Mouse (Mus musculus) macrophage (primary cell): Measurements from ENCODE around the gene Atp5d. TPM values are rescaled to one million over a fixed set of nuclear protein-coding genes. Genes with fewer than 3 reads are reported as not detected.

ENCODE experiments used
- H3K27ac ChIP-seq: fragments of 350-480 bp; formaldehyde crosslinking; 2 replicates; pipeline ENCODE4 v1.9.0; 2021
- H3K36me3 ChIP-seq: fragments of 350-480 bp; formaldehyde crosslinking; 2 replicates; pipeline ENCODE4 v1.9.0; 2021; ENCODE audit errors: inconsistent target
- H3K4me3 ChIP-seq: fragments of 350-480 bp; formaldehyde crosslinking; 2 replicates; pipeline ENCODE4 v1.9.0; 2021; ENCODE audit errors: inconsistent target
- H3K79me2 ChIP-seq: fragments of 350-480 bp; formaldehyde crosslinking; 2 replicates; pipeline ENCODE4 v1.9.0; 2021; ENCODE audit errors: inconsistent target
- WGBS: methylation state at CpG from one replicate; pipeline ENCODE4 v1.1.7; 2026; ENCODE audit warnings: inconsistent platforms; ENCODE audit not compliant: missing documents; 5-methylcytosine and 5-hydroxymethylcytosine counted together
- polyA plus RNA-seq: library from polyadenylated mRNA; stranded (reverse); fragments of 250-400 nt; gene quantifications from 3 replicates; pipeline ENCODE4 v1.2.4, GENCODE M21; 2018; ENCODE audit warnings: inconsistent platforms
- total RNA-seq, 78 experiments: library from RNA; depleted of rRNA; stranded (reverse); fragments of 250-400 nt; gene quantifications; 1 replicate in 9 of 78; 2 replicates in 24 of 78; 3 replicates in 43 of 78; 4 replicates in 2 of 78; pipeline ENCODE4 v1.2.4; 2018; ENCODE audit warnings: inconsistent platforms in 56 of 78

Atp5d gene
- total RNA-seq (2018; cell fraction: chromatin; rRNA removed): 10 to 100 TPM in 16 of 26 experiments, 1 to 10 TPM in 10; 3.8 to 43.6 (median 11.7) TPM
- 100 to 1,000 TPM; 148 to 224 (median 185) TPM for total RNA-seq (2018; cell fraction: cytosol; rRNA removed)
- 10 to 100 TPM; 18.0 to 57.5 (median 33.5) TPM for total RNA-seq (2018; cell fraction: nucleus; rRNA removed)
- polyA plus RNA-seq: 68.4 to 213 TPM (median 169 TPM) in 3 replicates

DNA sequence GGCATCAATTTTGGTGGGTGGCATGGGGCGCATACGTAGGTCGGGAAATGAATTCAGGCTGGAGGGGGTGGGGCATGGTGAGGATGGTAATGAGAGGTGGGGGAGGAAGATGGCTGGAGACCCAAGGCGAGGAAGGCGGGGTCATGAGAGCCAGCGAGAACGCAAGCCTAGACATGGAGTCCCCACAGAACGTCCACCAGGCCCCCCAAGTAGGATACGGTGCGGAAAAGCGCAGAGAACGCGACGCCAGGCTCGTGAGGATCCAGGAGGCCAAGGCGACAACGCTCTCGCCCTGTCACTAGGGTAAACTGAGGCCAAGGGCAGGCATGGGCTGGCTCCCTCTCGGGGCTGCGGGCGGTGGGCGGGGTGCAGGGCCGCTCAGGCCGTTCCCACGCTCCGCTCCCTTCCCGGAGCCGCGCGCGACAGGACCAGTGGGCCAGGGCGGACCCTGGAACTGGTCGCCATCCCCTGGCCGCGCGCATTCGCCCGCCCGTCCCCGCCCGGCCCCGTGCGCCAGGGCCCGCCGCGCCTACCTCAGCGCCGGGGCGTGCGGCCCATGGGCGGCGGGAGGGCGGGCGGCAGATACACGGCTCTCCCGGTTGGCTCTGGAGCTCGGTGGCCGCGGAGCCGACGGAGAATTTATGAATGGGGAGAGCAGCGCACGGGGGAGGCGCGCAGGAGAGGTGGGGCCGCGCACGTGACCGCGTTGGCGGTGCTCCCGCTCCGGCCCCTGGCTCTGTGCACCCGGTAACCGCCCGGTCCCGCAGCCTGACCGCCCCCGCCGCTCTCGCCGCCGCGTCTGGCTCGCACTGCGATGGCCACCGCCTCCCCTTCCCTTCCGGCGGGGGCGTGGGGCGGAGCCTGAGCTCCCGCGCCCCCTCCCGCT, at the start of gene Atp5d:
TSS of gene Atp5d (plus strand) at position 80 of the 886 bp plus-strand sequence.
- H3K79me2 ChIP-seq: peaks cover 15% of the 10 kb centered on the region
- no peak within 1 kb of the TSS; the same call in 1 of the 2 replicates for H3K4me3 ChIP-seq
- no peaks in the 10 kb centered on the region; the same call in 1 of the 2 replicates for H3K36me3 ChIP-seq
- H3K27ac ChIP-seq: no peak within 1 kb of the TSS
- 2% methylated on average over 79 of the region's 94 CpGs for WGBS

DNA sequence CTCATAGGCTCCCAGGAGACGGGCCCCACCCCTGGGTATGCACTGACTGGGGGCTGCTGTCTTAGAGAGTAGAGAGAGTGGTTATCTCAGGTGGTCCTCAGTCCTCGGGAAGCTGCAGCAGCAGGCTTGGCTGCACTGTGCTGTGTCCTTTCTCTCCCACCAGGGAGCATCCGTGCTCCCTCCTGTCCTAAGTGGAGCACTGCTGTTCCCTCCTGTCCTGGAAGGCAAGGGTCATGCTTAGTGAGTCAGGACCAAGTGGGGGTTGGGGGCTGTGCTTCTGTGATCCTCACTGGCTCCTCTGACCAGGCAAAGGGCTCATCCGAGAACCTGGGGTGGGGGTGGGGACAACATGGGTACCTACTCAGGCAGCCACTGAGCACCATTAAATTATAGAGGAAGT, 49.3 kb upstream of the Atp5d start:
- 89% methylated on average over 4 of the region's 4 CpGs for WGBS
- Histone ChIP-seq H3K27ac (no peak overlapping the region), H3K4me3 (no peak overlapping the region), H3K36me3 (peaks cover 23% of the 10 kb centered on the region), H3K79me2 (peaks cover 99% of the 10 kb centered on the region)

DNA sequence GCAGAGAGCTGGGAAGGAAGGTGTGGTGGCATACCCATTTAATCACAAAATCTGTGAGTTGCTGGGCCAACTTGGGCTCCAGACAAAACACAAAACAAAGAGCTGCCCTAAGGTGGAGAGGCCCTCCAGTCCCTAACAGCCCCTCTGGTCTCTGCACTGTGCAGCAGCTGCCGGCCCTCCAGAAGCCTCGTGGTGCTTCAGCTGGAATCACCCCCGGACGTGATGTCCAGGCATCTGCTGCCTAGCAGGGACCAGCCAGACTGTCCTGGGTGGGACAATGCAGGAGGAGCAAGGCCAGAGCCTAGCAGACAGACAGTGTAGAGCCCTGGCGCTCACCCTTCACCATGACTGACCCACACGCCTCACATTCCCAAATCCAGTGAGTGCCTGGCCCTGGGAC, 46.9 kb upstream of the Atp5d start:
- Histone ChIP-seq H3K27ac (no peak overlapping the region), H3K79me2 (peaks cover 100% of the 10 kb centered on the region), H3K4me3 (no peak overlapping the region), H3K36me3 (peaks cover 9% of the 10 kb centered on the region; the same call in 1 of the 2 replicates)
- 92% methylated on average over 6 of the region's 6 CpGs for WGBS

DNA sequence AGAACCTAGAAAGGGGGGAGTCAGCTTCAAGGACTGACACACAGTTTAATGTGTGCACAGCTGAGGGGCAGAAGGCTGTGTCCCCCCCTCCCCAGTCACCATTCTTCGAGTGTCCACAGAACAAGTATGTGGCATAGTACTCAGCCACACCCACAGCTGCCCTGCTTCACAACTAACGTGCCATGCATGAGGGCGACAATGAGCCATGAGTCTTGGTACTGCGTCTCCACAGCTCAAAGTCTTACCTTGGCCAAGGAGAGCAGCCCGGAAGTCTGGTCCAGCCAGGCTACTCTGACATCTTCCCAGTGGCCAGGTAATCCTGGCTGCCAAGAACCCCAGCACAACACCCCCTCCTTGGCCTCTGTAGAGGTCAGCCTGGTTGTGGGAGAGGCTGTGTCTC, 45.7 kb upstream of the Atp5d start:
- Histone ChIP-seq H3K27ac (no peak overlapping the region), H3K36me3 (peaks cover 9% of the 10 kb centered on the region; the same call in 1 of the 2 replicates), H3K79me2 (peaks cover 100% of the 10 kb centered on the region), H3K4me3 (no peak overlapping the region)
- 87% methylated on average over 5 of the region's 5 CpGs for WGBS

DNA sequence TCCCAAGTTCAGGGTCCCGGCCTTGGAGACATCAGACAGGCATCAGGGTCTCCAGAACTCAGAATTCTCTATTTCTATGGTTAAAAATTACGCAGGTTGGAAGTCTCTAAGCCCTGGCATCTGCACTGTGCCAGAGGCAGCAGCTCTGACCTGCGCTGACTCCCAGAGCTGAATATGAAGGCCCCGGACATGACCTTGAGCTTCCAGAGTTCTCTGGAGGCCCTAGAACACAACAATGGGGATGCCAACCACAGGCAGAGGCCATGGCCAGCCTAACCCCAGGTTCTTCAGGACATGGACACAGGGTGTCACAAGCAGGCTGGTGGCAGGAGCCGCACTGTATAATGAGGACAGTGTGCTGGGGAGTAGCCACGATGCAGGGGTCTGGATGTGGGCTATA, 44.3 kb upstream of the Atp5d start:
- Histone ChIP-seq H3K36me3 (peaks cover 9% of the 10 kb centered on the region; the same call in 1 of the 2 replicates), H3K4me3 (no peak overlapping the region), H3K27ac (no peak overlapping the region), H3K79me2 (peaks cover 100% of the 10 kb centered on the region)
- WGBS: 91% methylated on average over 6 of the region's 6 CpGs

DNA sequence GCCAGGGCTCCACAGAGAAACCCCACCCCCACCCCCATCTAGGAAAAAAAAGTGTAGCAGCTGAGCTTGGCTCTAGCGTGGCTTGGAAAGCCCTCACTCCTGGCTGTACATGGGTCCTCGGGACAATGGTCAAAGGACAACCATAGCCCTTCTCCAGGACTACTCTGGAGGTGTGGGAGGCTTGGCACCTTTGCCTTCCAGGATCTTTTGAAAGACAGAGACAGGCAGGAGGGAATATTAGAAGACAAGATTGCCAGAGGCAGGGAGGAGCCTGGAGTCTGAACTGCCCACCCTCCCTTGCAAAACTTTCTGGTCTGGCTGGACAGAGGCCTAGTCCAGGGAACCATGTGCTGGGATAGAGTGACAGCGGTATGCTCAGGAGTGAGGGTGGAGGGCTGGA, 43.7 kb upstream of the Atp5d start:
- WGBS: 89% methylated on average over 3 of the region's 3 CpGs
- Histone ChIP-seq H3K36me3 (peaks cover 9% of the 10 kb centered on the region; the same call in 1 of the 2 replicates), H3K4me3 (no peak overlapping the region), H3K27ac (no peak overlapping the region), H3K79me2 (peaks cover 100% of the 10 kb centered on the region)

DNA sequence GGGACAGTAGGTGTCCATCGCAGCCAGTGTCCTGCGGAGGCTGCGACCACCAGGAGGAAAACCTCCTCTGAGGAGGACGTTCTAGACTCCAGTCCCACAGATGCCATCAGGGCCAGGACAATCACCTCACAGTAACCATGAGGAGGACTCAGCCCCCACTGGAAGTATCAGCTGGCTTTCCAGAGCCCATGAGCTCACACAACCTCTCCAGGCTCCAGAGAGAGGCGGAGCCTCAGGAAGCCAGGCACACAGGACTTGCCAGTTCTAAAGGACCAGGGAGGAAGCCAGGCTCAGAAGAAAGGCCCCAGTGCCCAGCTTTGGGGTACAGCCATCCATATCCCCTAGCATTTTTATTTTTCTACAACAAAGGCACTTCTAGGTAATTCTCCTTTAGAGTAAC, 42.9 kb upstream of the Atp5d start:
- Histone ChIP-seq H3K4me3 (no peak overlapping the region), H3K36me3 (peaks cover 9% of the 10 kb centered on the region; the same call in 1 of the 2 replicates), H3K27ac (no peak overlapping the region), H3K79me2 (peaks cover 100% of the 10 kb centered on the region)
- WGBS: 95% methylated on average over 5 of the region's 5 CpGs

DNA sequence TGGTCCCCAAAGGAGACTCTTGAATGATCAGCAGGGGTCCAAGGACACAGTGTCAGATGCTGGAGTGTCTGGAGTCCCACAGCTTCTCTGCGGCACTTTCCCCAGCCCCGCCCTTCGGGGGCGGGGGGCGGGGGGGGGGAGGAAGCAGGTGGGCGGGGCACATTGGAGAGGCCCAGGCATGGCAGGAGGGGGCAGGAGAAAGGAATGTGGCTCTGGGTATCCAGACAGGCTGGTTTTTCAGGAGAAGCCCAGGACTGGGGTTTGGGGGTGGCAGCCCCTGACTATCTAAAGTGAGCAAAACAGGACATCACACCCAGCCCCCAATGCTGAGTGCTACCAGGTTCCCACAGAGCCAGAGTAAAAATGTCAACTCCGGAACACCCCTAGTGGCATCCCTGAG, 41.2 kb upstream of the Atp5d start:
- H3K36me3 ChIP-seq: no peaks in the 10 kb centered on the region; the same call in 1 of the 2 replicates
- peaks cover 100% of the 10 kb centered on the region for H3K79me2 ChIP-seq
- no peak overlapping the region for H3K4me3 ChIP-seq
- H3K27ac ChIP-seq: no peak overlapping the region
- WGBS: 26% methylated on average over 5 of the region's 7 CpGs

DNA sequence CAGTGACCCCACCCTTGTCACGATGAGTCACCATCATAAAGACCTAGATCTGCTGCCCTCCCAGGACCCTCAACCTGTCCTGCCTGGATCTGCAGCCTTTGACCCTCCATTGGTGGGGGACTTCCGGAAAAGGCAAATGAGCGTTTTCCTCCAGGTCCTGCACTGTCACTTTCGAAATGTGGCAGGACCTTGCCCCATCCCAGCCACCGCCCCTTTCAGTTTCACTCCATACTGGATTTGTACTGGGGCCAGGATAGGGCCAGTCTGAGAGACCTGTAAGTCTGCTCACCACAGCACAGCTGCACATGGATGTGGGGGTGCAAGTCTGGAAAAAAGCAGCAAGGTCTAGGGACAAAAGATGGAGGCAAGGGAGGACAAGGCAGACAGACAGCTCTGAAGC, 39.8 kb upstream of the Atp5d start:
- WGBS: 48% methylated on average over 5 of the region's 5 CpGs
- no peak overlapping the region for H3K4me3 ChIP-seq

DNA sequence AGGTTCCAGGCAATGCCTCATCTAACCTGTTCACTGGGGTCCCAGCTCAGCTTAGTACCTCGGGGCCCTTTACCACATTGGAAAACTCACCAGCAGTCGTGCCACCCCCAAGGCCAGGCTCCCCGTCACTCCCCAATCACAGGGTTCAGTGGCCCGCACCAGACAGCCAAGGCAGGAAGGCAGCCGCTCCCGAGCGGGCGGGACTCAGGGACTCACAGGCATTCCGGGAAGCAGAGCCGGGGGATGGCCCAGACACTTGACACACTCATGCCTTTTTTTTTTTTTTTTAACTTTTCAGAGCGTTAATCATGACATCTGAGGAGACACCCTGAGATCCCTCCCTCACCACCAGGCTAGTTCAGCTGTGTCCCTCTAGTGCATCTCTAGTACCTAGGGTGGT, 37.5 kb upstream of the Atp5d start:
- Histone ChIP-seq H3K4me3 (no peak overlapping the region), H3K36me3 (no peaks in the 10 kb centered on the region), H3K27ac (no peak overlapping the region), H3K79me2 (peaks cover 63% of the 10 kb centered on the region)
- WGBS: 66% methylated on average over 6 of the region's 11 CpGs

More for the DNA sequence above, 39.8 kb upstream of the Atp5d start:
- H3K79me2 ChIP-seq: peaks cover 87% of the 10 kb centered on the region
- no peaks in the 10 kb centered on the region; the same call in 1 of the 2 replicates for H3K36me3 ChIP-seq
- no peak overlapping the region for H3K27ac ChIP-seq

DNA sequence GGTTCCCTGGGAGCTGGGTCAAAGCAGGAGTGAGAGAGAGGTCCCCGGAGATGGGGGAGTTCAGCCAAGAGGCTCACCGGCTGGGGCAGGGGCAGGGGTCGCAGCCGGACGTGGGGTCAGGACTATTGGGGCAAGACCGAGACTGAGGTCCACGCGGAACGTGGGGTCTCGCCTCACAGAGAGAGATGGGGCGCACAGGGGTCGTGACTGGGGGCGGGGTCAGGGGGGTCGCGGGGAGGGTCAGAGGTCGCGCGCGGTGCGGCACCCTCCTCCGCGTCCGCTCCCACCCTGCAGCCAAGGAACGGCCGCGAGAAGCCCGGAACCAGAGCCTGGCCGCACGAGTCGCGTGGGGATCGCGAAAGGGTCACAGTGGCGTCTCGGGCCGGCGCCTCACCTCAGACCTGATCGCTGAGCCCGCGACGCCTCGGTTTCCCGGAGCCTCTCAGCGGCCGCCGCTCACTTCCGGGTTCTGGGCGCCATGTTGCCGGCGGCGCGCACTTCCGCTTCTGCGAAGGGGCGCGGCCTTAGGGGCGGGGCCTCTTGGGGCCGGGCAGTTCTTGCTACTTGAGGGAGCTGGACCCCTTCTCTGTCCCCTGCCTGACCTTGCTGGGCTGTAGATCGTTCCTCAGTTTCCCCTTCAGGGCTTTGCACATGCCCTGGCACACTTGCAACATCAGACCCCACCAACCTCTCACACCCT, 36.1 kb upstream of the Atp5d start:
- peak overlapping the region; percentile 49 for H3K27ac ChIP-seq
- WGBS: under 1% methylated on average over 57 of the region's 59 CpGs
- H3K36me3 ChIP-seq: no peaks in the 10 kb centered on the region
- peaks cover 50% of the 10 kb centered on the region for H3K79me2 ChIP-seq
- peak overlapping the region; percentile 71 for H3K4me3 ChIP-seq

DNA sequence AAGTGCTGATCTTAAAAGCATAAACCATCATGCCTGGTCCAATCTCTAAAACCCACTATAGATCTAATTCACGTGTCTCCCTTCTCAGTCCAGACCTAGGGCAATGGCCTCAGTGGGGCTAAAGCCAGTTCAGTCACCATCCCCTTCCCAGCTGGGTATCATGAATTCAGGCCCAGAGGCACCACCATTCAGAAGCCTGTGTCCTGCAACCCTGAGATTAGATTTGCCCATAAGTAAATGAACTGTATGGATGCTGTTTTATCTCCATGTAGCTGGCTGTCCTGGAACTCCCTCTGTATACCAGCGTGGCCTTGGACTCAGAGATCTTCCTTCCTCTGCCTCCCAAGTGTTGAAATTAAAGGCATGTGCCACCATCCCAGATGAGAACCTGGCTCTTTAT, 35.4 kb upstream of the Atp5d start:
- Histone ChIP-seq H3K4me3 (no peak overlapping the region), H3K36me3 (no peaks in the 10 kb centered on the region), H3K27ac (no peak overlapping the region), H3K79me2 (peaks cover 43% of the 10 kb centered on the region)
- WGBS: 88% methylated on average over 2 of the region's 2 CpGs

DNA sequence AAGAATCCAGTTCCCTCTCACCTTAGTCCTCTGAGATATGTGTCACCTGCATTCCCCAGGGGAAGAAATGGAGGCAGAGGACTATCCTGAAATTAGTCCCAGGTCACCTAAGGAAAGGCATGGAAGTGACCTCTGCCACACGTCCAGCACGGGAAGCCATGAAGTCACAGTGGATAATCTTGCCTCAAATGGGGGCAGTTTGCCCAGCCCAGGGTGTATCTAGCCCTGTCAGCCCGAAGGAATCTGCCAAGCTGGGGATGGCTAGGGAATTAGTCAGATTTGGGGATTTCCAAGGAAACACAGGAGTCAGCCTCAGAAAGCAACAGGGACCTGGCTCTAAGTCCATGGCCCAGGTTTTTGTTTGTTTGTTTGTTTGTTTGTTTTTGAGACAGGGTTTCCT, 34.3 kb upstream of the Atp5d start:
- Histone ChIP-seq H3K4me3 (no peak overlapping the region), H3K79me2 (peaks cover 31% of the 10 kb centered on the region), H3K27ac (no peak overlapping the region), H3K36me3 (no peaks in the 10 kb centered on the region)
- WGBS: 82% methylated on average over 3 of the region's 3 CpGs

DNA sequence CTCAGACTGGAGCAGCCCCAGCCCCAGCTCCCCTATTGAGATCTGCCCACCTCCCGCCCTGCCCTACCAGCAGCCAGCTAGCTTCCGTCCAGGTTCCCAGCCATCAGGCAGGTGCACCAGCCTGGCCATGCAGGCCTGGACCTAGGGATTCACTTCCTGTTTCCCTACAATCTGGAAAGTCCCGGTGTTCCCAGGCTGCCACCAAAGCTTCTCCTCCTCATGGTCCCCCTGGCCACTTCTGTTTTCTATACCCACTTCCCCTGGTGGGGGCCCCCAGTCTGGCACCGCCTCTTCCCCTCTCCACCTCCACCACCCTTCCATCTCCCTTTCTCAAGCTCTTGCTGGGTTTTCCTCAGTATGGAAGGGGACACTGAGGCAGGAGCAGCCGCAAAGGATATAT, 33.0 kb upstream of the Atp5d start, which contains the start of gene Sbno2:
TSS of gene Sbno2 (minus strand) at position 112 of the 400 bp plus-strand sequence.
- Histone ChIP-seq H3K27ac (peak within 1 kb of the TSS; percentile 35), H3K36me3 (no peaks in the 10 kb centered on the region), H3K79me2 (peaks cover 19% of the 10 kb centered on the region), H3K4me3 (no peak within 1 kb of the TSS; the same call in 1 of the 2 replicates)
- 13% methylated on average over 5 of the region's 5 CpGs for WGBS
